Mouse (Mus musculus): ENCODE measurements at regions not wholly inside any gene's neighbourhood (a gene's known extent, or its start where the extent isn't known, plus 50 kb on each side); places are given as distances from the start of the nearest gene placed in this dataset.

DNA sequence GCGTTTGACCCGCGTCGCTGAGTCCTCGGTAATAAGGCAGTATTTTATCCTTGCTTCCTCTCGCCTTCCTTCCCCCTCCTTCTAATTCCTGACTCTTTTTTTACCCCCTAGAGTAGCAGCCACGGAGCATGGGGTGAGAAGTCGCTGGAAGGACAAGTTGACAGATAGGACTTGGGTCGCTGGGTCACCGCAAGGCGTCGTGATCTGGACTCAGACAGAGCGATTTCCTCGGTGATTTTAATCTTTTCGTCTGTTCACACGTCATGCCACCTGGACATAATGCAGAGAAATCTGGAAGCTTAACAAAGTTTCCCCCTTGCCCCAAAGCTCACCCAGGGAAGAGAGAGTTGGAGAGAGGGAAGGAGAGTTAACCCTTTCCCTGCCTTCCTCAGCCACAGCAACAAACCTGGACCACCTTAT lies 292.6 kb downstream of the Nuf2 start:
- no peak for TF ChIP-seq CTCF (IDR thresholded peaks at IDR 0.05; ENCODE audit: low read depth, low read length)
- TF ChIP-seq POLR2A (IDR thresholded peaks at IDR 0.05; ENCODE audit: extremely low read depth, insufficient read depth, low read length), result no peak

Measured in liver, adult 2 months (tissue).